Mouse (Mus musculus): Measurements from ENCODE around the gene Cep57l1.

The Cep57l1 gene

DNA sequence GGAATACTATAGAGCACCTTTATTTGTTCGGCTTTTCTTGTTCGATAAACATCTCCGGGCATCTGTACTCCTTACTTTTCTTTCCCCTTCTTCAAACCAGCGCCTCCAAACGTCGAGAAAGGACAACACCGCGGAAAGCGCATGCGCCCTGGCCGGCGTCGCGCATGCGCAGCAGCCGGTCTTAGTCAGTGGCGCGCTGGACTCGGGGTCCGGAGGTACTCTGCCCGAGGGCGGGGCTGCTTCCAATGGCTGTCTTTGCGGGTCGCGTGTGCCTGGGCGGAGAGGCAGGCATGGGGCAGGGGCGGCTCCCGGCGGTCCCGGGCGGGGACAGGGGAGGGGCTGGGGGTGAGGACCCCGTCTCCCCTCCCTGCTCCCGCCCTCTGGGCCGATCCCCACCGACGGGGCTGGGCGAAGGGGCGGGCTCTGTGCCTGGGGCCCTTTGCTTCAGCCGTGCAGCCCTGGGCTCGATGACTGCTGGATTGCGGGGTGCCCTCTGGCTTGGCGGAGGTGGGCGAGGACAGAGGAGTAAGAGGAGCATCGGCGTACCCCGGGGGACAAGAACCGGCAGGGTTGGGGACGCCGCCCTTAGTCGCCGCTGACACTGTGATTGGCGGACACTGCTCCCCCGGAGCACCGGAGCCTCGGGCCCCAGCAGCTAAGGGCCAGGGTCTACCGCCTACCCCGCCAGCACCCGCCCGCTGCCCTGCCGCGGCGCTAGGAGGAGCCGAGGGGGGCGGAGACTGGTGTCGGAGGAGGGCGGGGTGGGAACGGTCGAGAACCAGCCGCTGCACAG, at the start of gene Cep57l1, which contains the start of gene Sesn1:
TSS of gene Cep57l1 (minus strand) at position 101 of the 793 bp plus-strand sequence.
TSS of gene Sesn1 (plus strand) at position 165 of the 793 bp plus-strand sequence.
- no peaks in the 10 kb centered on the region for H3K36me3 ChIP-seq (ENCODE audit: control insufficient read depth, insufficient read depth, low read length, poor library complexity, severe bottlenecking)
- DNase-seq (ENCODE audit: low read depth, low spot score), result peak; percentile 92
- H3K27me3 ChIP-seq (ENCODE audit: control insufficient read depth, insufficient read depth, low read length, poor library complexity, severe bottlenecking), result no peaks in the 10 kb centered on the region

DNA sequence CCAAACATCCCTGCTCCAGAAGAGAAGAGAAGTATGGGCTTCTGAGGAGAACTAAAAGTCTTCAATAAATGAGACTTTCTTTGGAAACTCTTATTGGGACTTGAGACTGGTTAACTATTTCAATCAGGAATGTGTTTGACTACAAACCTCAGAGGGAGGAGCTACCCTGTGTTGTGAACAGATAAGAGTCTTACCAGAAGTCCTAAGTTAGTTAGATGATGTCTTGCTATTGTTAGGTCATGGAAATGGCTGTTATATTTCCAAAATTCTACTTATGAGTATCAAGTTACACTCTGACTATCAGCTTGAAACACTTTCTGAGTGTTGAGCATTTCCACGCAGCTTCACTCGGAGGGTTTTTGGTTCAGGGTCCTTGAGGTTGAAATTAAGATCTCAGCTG, 39.0 kb upstream of the Cep57l1 start:
- DNase-seq (ENCODE audit: low read depth, low spot score), result no peak
- no peaks in the 10 kb centered on the region for H3K27me3 ChIP-seq (ENCODE audit: control insufficient read depth, insufficient read depth, low read length, poor library complexity, severe bottlenecking)
- no peaks in the 10 kb centered on the region for H3K36me3 ChIP-seq (ENCODE audit: control insufficient read depth, insufficient read depth, low read length, poor library complexity, severe bottlenecking)

DNA sequence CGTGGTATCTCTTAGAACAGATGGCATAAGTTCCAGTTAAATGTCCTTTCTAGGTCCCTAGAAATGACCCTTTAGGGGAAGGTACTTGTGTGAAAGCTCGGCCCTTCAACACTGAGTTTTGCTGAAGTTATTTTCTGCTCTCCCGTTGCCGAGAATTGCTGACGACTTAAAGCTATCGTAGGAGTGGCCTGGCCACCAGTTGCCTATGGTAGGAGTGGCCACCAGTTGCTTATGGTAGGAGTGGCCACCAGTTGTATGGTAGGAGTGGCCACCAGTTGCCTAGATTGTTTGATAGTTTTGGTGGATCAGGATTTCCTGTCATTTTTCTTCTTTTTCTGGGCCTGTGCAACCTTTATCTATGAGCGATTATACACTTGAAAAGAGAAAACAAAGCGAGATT, 38.1 kb upstream of the Cep57l1 start:
- no peak for DNase-seq (ENCODE audit: low read depth, low spot score)

DNA sequence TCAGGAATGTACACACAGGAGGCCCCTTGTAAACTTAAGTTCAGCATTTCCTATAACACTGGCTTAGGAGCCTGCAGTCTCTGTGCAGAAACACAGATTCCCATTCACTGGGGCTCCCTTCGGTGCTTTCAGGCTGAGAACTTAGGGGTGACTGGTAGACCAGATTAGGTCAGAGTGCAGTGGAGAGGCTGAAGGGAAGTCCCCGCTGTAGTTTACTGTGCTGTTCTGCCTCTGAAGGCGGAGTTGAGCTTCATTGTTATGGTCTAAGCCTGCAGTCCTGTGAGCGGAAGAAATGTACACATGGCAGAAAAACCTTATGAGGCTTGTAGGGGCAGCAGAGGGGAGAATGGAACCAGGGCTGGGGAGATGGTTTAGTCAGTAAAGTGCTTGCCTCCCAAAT, 29.2 kb upstream of the Cep57l1 start:
- DNase-seq (ENCODE audit: low read depth, low spot score), result peak; percentile 22
- H3K27me3 ChIP-seq (ENCODE audit: control insufficient read depth, insufficient read depth, low read length, poor library complexity, severe bottlenecking), result no peaks in the 10 kb centered on the region
- H3K36me3 ChIP-seq (ENCODE audit: control insufficient read depth, insufficient read depth, low read length, poor library complexity, severe bottlenecking), result no peaks in the 10 kb centered on the region

More for the DNA sequence above, 38.1 kb upstream of the Cep57l1 start:
- Histone ChIP-seq H3K36me3 (ENCODE audit: control insufficient read depth, insufficient read depth, low read length, poor library complexity, severe bottlenecking) (no peaks in the 10 kb centered on the region), H3K27me3 (ENCODE audit: control insufficient read depth, insufficient read depth, low read length, poor library complexity, severe bottlenecking) (no peaks in the 10 kb centered on the region)

DNA sequence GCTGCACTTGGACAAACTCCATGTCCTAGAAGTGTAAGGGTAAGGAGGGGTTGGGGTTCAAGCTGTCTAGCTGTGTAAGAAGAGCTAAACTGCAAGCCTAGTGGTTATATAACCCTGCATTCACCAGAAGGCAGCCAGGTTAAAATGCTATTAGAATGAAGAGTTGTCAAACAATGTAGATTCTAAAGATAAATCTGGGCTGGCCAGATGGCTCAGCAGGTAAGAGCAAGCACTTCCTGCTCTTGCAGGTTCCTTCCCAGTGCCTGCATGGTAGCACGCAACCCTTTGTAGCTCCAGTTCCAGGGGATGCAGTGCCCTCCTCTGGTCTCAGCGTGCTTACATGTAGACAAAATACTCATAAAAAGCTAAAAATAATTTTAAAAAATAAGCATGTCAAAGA, 24.5 kb upstream of the Cep57l1 start:
- DNase-seq (ENCODE audit: low read depth, low spot score), result no peak
- Histone ChIP-seq H3K27me3 (ENCODE audit: control insufficient read depth, insufficient read depth, low read length, poor library complexity, severe bottlenecking) (no peaks in the 10 kb centered on the region), H3K36me3 (ENCODE audit: control insufficient read depth, insufficient read depth, low read length, poor library complexity, severe bottlenecking) (no peaks in the 10 kb centered on the region)

DNA sequence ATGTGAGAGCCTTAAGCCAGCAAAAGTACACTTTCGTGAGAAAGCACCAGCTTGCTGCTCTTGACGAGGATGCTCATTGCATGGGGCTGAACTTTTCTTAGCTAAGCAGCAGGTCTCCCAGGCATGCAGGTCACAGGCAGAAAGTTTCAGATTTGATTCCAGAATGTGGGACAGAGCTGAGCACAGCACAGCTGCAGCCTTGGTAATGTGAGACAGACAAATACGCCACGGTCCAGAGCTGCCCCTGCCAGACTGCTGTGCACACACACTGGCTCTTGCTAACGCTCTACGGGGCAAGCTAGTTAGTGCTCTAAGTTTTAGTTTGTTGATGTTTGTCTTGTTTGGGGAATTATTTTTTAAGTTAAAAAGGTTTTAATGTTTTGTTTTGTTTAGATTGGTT, 22.5 kb upstream of the Cep57l1 start:
- no peaks in the 10 kb centered on the region for H3K36me3 ChIP-seq (ENCODE audit: control insufficient read depth, insufficient read depth, low read length, poor library complexity, severe bottlenecking)
- no peaks in the 10 kb centered on the region for H3K27me3 ChIP-seq (ENCODE audit: control insufficient read depth, insufficient read depth, low read length, poor library complexity, severe bottlenecking)
- no peak for DNase-seq (ENCODE audit: low read depth, low spot score)

DNA sequence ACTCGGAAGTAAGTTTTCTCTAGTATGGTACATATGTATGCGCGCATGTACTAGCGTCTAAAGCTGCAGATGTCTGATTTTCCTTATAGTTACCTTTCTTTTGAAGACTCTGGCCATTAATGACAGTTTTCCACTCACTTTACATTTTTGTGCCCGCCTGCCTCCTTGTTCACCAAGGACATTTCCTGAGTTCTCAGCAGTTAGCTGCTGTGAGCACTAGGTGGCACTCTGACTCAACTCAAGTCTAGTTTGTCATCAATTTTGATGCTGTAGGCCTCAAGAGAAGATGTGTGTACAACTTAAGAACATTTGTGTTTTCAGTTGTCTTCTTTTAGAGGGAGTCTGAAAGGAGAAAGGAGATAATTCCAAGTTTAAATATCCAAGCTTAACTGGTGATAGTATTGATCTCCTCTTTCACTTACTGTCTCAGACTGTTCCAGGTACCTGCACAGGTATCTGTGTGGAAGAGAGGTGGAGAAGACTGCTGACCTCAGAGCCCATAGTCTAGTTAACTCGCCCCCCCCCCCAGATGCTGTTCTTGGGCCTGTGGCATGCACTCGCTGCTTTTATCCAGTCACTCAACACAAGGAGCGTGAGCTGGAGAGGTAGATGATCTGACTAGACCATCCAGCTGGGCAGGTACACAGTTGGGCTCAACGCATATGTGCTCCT, 21.3 kb upstream of the Cep57l1 start:
- peak; percentile 86 for DNase-seq (ENCODE audit: low read depth, low spot score)
- H3K36me3 ChIP-seq (ENCODE audit: control insufficient read depth, insufficient read depth, low read length, poor library complexity, severe bottlenecking), result no peaks in the 10 kb centered on the region
- no peaks in the 10 kb centered on the region for H3K27me3 ChIP-seq (ENCODE audit: control insufficient read depth, insufficient read depth, low read length, poor library complexity, severe bottlenecking)

DNA sequence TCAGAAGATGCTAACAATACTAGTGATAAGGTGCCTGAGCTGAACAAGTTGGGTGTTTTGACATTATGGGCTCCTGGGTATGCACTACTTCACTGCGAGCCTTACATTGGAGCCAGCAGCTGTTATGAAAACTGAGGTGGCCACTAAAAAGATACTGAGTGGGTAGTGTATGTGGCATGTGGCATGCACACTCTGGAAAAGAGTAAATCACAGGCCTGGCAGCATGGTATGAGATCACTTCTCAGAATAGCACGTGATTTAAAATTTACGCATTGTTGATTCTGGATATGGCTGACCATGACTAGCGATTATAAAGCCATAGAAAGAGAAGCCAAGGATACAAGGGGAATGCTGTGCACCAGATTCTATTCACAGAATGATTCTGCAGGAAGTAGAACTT, 20.8 kb upstream of the Cep57l1 start:
- Histone ChIP-seq H3K36me3 (ENCODE audit: control insufficient read depth, insufficient read depth, low read length, poor library complexity, severe bottlenecking) (no peaks in the 10 kb centered on the region), H3K27me3 (ENCODE audit: control insufficient read depth, insufficient read depth, low read length, poor library complexity, severe bottlenecking) (no peaks in the 10 kb centered on the region)
- DNase-seq (ENCODE audit: low read depth, low spot score), result no peak

DNA sequence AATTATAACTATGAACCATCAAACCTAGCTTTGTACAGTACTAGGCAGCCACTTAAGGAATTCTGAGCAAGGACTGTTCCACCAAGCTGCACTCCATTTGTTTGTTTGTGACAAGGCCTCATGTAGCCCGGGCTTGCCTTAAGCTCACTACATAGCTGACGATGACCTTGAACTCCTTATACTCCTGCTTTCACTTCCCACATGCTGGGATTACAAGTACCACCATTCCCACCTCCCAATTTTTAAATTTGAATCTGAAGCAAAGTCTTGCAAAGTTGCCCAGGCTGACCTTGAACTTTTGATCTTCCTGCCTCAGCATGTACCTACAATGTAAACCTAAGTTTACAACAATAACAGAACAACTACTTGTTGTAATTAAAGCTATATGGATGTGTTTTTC, 20.3 kb upstream of the Cep57l1 start:
- H3K27me3 ChIP-seq (ENCODE audit: control insufficient read depth, insufficient read depth, low read length, poor library complexity, severe bottlenecking), result no peaks in the 10 kb centered on the region
- no peak for DNase-seq (ENCODE audit: low read depth, low spot score)

DNA sequence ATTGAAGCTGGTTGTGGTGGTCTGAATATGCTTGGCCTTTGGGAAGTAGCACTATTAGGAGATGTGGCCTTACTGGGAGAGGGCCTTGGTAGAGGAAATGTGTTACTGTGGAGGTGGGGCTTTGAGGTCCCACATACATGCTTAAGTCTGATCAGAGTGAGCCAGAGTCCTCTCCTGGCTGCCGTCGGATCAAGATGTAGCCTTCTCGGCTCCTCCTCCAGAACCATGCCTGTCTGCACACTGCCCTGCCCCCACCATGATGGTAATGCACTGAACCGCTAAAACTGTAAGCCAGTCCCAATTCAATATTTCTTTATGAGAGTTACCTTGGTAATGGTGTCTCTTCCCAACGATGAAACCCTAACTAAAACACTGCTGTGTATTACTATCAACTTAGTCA, 19.5 kb upstream of the Cep57l1 start:
- Histone ChIP-seq H3K27me3 (ENCODE audit: control insufficient read depth, insufficient read depth, low read length, poor library complexity, severe bottlenecking) (no peaks in the 10 kb centered on the region), H3K36me3 (ENCODE audit: control insufficient read depth, insufficient read depth, low read length, poor library complexity, severe bottlenecking) (no peaks in the 10 kb centered on the region)
- no peak for DNase-seq (ENCODE audit: low read depth, low spot score)

More for the DNA sequence above, 20.3 kb upstream of the Cep57l1 start:
- H3K36me3 ChIP-seq (ENCODE audit: control insufficient read depth, insufficient read depth, low read length, poor library complexity, severe bottlenecking), result no peaks in the 10 kb centered on the region

DNA sequence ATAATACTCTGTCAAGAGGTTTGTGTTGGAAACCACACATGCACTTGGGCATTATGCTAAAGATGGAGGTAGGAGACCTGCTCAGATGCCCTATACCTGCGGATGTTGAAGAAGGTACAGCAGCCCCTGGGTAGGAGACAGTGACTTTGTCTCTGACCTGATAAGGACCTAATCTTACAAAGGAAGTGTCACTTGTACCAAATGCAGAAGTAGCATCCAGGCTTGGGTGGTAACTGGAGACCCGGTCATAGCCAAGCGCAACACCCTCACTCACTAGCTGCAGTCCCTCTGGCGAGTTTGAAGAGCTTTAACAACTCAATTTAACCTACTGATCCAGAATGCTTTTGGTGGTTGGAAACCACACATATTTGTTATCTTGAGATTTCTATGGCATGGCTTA, 18.1 kb upstream of the Cep57l1 start:
- Histone ChIP-seq H3K36me3 (ENCODE audit: control insufficient read depth, insufficient read depth, low read length, poor library complexity, severe bottlenecking) (no peaks in the 10 kb centered on the region), H3K27me3 (ENCODE audit: control insufficient read depth, insufficient read depth, low read length, poor library complexity, severe bottlenecking) (no peaks in the 10 kb centered on the region)
- peak; percentile 21 for DNase-seq (ENCODE audit: low read depth, low spot score)

DNA sequence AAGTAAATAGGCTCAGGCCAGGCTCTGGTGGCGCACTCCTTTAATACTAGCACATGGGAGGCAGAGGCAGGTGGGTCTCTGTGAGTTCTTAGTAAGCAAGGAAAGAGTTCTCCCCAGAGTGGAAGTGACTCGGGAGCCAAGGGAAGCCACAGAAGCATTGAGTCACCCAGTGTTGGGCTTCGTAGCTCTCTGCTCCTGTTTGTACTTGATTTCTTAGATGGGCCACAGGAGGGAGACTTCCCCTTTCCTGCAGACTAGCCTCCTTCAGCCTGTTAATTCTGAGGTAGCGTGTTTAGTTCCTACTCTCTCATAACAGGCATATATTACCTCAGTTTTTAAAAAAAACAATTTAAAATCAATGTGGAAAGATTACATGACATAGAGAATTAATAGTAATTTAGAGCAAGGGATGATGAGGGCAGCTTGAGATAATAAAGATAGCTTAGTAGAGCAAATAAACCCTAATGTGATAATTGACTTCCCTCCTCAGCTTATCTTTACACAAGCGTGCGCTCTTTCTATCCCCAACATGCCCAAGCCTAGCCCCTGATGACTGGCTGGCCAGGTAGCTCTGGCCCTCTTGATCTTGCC, 16.9 kb upstream of the Cep57l1 start:
- no peaks in the 10 kb centered on the region for H3K27me3 ChIP-seq (ENCODE audit: control insufficient read depth, insufficient read depth, low read length, poor library complexity, severe bottlenecking)
- peak; percentile 49 for DNase-seq (ENCODE audit: low read depth, low spot score)
- H3K36me3 ChIP-seq (ENCODE audit: control insufficient read depth, insufficient read depth, low read length, poor library complexity, severe bottlenecking), result no peaks in the 10 kb centered on the region

DNA sequence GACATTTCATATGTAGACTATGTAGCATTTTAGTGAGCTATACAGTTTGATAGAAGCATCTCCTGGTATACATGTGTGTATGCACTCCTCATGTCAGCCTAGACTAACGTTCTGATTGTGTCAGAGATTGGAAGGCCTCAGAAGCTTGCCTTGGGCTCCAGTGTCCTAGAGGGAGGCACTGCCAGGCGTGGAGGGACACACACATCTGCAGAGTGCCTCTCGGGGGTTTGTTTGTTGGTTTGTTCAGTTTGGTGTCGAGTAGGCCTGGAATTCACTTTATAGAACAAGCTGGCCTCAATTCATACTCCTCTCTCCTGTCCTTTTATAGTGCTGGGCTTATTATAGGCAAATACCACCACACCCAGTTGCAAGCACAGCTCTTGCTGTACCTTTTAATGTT, 16.3 kb upstream of the Cep57l1 start:
- no peaks in the 10 kb centered on the region for H3K27me3 ChIP-seq (ENCODE audit: control insufficient read depth, insufficient read depth, low read length, poor library complexity, severe bottlenecking)
- H3K36me3 ChIP-seq (ENCODE audit: control insufficient read depth, insufficient read depth, low read length, poor library complexity, severe bottlenecking), result no peaks in the 10 kb centered on the region
- DNase-seq (ENCODE audit: low read depth, low spot score), result no peak

DNA sequence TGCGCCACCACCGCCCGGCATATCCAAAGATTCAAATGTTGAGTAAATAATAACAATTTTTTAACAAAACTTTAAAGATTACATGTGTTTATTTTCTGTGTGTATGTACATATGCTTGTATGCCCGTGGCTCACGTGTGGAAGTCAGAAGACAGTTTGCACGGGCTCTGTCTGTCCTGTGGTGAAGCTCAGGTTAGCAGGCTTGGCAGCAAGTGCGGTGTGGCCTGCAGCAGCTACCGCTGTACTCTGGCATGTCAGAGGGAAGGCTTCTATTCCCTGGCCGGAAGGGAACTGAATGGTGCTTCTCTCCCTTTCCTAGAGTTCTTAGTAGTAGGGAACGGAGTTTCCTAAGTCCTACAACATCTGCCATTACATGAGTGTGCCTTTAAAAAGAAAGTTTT, 15.4 kb upstream of the Cep57l1 start:
- DNase-seq (ENCODE audit: low read depth, low spot score), result no peak
- H3K27me3 ChIP-seq (ENCODE audit: control insufficient read depth, insufficient read depth, low read length, poor library complexity, severe bottlenecking), result no peaks in the 10 kb centered on the region
- H3K36me3 ChIP-seq (ENCODE audit: control insufficient read depth, insufficient read depth, low read length, poor library complexity, severe bottlenecking), result no peaks in the 10 kb centered on the region

DNA sequence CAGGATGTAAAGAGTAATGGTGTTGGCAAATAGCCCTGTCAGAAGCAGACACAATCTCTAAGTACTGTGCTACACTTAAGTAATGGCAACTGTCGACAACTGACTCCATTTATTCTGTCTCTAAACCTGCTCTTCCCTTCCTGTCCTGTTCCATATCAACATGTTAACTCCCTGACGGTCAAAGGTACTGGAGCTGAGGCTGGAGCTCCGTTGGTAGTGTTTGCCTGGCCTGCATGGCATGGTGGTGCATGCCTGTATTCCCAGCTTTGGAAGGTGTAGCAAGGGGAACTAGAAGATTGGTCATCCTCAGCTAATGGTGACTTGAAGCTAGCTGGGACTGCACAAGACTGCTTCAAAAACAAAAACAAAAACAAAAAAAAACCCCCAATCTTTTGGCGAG, 14.2 kb upstream of the Cep57l1 start:
- Histone ChIP-seq H3K36me3 (ENCODE audit: control insufficient read depth, insufficient read depth, low read length, poor library complexity, severe bottlenecking) (no peaks in the 10 kb centered on the region), H3K27me3 (ENCODE audit: control insufficient read depth, insufficient read depth, low read length, poor library complexity, severe bottlenecking) (no peaks in the 10 kb centered on the region)
- no peak for DNase-seq (ENCODE audit: low read depth, low spot score)

All from splenic B cell, adult 2 months (primary cell).